Mouse (Mus musculus) yolk sac, embryonic 10.5 days (tissue): Measurements from ENCODE around the gene Dst.

ENCODE experiments used
- DNase-seq: peaks from one replicate; pipeline ENCODE4 v3.0.0-alpha.2; 2017; ENCODE audit warnings: low spot score

The Dst gene

GRCm38 (mm10) chr1:34238231-34238630, 330.2 kb downstream of the Dst start:
- peak; percentile 24 for DNase-seq

- no peak for DNase-seq
These were observed 336.7 kb downstream of the Dst start for GRCm38 (mm10) chr1:34244678-34245077.

- no peak for DNase-seq
These were observed 338.1 kb downstream of the Dst start for GRCm38 (mm10) chr1:34245951-34246641.

- DNase-seq = no peak
These were observed 338.6 kb downstream of the Dst start for GRCm38 (mm10) chr1:34246642-34246987.

- no peak for DNase-seq
These were observed 343.1 kb downstream of the Dst start for GRCm38 (mm10) chr1:34251137-34251536.

GRCm38 (mm10) chr1:34252267-34252666, 344.2 kb downstream of the Dst start:
- DNase-seq = no peak

- peak; percentile 26 for DNase-seq
These were observed 345.9 kb downstream of the Dst start for GRCm38 (mm10) chr1:34253876-34254275.

GRCm38 (mm10) chr1:34259898-34260297, 351.9 kb downstream of the Dst start:
- DNase-seq = no peak

- DNase-seq = no peak
These were observed 353.0 kb downstream of the Dst start for GRCm38 (mm10) chr1:34261011-34261410.

GRCm38 (mm10) chr1:34268520-34268919, 360.5 kb downstream of the Dst start:
- no peak for DNase-seq

GRCm38 (mm10) chr1:34269578-34269977, 361.6 kb downstream of the Dst start:
- no peak for DNase-seq

- DNase-seq = no peak
These were observed 365.9 kb downstream of the Dst start for GRCm38 (mm10) chr1:34273922-34274321.

GRCm38 (mm10) chr1:34275787-34276186, 367.8 kb downstream of the Dst start:
- DNase-seq = no peak

GRCm38 (mm10) chr1:34276756-34277155, 368.7 kb downstream of the Dst start:
- DNase-seq = no peak

- no peak for DNase-seq
These were observed 369.2 kb downstream of the Dst start for GRCm38 (mm10) chr1:34277259-34277658.

- DNase-seq = no peak
These were observed 375.5 kb downstream of the Dst start for GRCm38 (mm10) chr1:34283502-34283901.

- no peak for DNase-seq
These were observed 377.0 kb downstream of the Dst start for GRCm38 (mm10) chr1:34284979-34285378.

GRCm38 (mm10) chr1:34287731-34288130, 379.7 kb downstream of the Dst start:
- no peak for DNase-seq

GRCm38 (mm10) chr1:34288181-34288580, 380.2 kb downstream of the Dst start:
- no peak for DNase-seq

GRCm38 (mm10) chr1:34288721-34289471, 380.9 kb downstream of the Dst start:
- no peak for DNase-seq

GRCm38 (mm10) chr1:34289472-34289748, 381.4 kb downstream of the Dst start:
- no peak for DNase-seq

GRCm38 (mm10) chr1:34290321-34290720, 382.3 kb downstream of the Dst start:
- DNase-seq = no peak

- DNase-seq = no peak
These were observed 385.2 kb downstream of the Dst start for GRCm38 (mm10) chr1:34293198-34293597.

- no peak for DNase-seq
These were observed 389.6 kb downstream of the Dst start for GRCm38 (mm10) chr1:34297636-34298035.
